Comparison of ENCODE assay signal across 10 mouse cellular contexts in the genomic region with DNA sequence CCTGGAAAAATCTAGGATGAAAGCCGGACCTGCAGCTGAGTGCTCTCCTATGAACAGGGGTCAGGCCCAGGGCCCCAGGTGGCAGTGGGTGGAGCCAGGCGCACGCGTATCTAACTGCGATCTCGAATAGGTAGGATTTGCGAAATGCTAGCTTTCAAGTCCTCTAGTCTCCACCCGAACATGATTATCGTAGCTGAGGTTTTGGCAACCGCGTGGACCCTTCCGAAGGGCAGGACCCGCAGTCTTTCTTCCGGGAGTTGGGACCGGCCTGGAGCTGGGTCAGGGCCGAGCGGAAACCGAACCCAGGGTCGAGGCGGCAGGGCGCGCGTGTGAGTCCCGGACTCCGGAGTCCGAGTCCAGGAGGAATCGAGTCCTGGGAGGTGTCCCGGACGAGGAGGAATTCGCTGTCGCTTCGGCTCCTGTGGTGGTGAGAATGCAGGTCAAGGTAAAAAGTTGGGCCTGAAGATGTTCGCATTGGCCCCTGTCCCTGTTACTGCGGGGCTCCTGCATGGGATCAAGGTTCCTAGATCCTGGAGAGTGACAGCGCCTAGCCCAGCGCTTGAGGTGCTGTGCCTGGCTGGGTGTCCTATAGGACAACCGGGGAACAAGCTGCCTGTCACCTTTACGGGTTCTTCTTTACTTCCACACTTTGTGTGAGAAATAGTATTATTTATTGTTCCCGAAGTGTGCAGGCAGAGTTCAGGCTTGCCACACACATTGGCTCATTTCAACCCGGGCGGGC. TPM values are rescaled to one million over a fixed set of nuclear protein-coding genes. Genes with fewer than 3 reads are reported as not detected.
DNase-seq lines count a peak whose midpoint lies in the region; ATAC-seq and TF ChIP-seq lines count a peak whose summit lies in the region.
"Had no signal": no experiment of that assay in that cellular context is flagged by ENCODE, and none has a peak within 500 bp of the region (broad histone marks: within the 10 kb centered on the region; RNA-seq: fewer than 3 reads in every experiment).

A gene (plus strand): TSS at position 386 of the 742 bp plus-strand sequence.

- no peak for DNase-seq in heart, adult 18-20 months
- DNase-seq in embryonic facial prominence, embryonic 14.5 days (ENCODE audit: low spot score), result no peak
- peak; percentile 18 for DNase-seq in liver, postnatal 0 days
- DNase-seq in retina, embryonic 14.5 days (ENCODE audit: low spot score), result peak; percentile 29
- no peak for DNase-seq in frontal cortex, adult 2 months (ENCODE audit: extremely low spot score in 1 of 2, low spot score in 1 of 2)
- no peak for DNase-seq in left cerebral cortex, postnatal 25 days (ENCODE audit: low spot score in 2 of 2)

- no peaks in the 10 kb centered on the region for H3K9me3 ChIP-seq in heart, embryonic 11.5 days (replicated peaks; ENCODE audit: control insufficient read depth, low read length)
- no peaks in the 10 kb centered on the region for H3K9me3 ChIP-seq in embryonic facial prominence, embryonic 14.5 days (ENCODE audit: control insufficient read depth, low read length)
- no peaks in the 10 kb centered on the region for H3K9me3 ChIP-seq in intestine, postnatal 0 days (ENCODE audit: control insufficient read depth)
- no peaks in the 10 kb centered on the region for H3K9me3 ChIP-seq in liver, postnatal 0 days (ENCODE audit: low read length)

- H3K36me3 ChIP-seq in heart, embryonic 11.5 days (ENCODE audit: control insufficient read depth, insufficient read depth, low read length), result no peaks in the 10 kb centered on the region
- no peaks in the 10 kb centered on the region for H3K36me3 ChIP-seq in embryonic facial prominence, embryonic 14.5 days (ENCODE audit: control insufficient read depth, insufficient read depth, low read length)
- no peaks in the 10 kb centered on the region for H3K36me3 ChIP-seq in intestine, postnatal 0 days (ENCODE audit: control insufficient read depth, insufficient read depth)
- H3K36me3 ChIP-seq in liver, postnatal 0 days (replicated peaks; ENCODE audit: insufficient read depth, low read length), result no peaks in the 10 kb centered on the region

- peak within 1 kb of the TSS; percentile 73 for H3K4me2 ChIP-seq in heart, embryonic 11.5 days
- H3K4me2 ChIP-seq in embryonic facial prominence, embryonic 14.5 days (ENCODE audit: low read depth, low read length), result peak within 1 kb of the TSS; percentile 73
- H3K4me2 ChIP-seq in intestine, postnatal 0 days (replicated peaks; ENCODE audit: low read depth), result peak within 1 kb of the TSS; percentile 65
- H3K4me2 ChIP-seq in liver, postnatal 0 days (ENCODE audit: low read depth, low read length), result peak within 1 kb of the TSS; percentile 74

- no peaks in the 10 kb centered on the region for H3K4me1 ChIP-seq in heart, embryonic 11.5 days (ENCODE audit: control insufficient read depth, insufficient read depth, low read length)
- H3K4me1 ChIP-seq in embryonic facial prominence, embryonic 14.5 days (ENCODE audit: control insufficient read depth, insufficient read depth, low read length), result no peaks in the 10 kb centered on the region
- no peaks in the 10 kb centered on the region for H3K4me1 ChIP-seq in intestine, postnatal 0 days (replicated peaks; ENCODE audit: control insufficient read depth, insufficient read depth, low read length)
- no peaks in the 10 kb centered on the region for H3K4me1 ChIP-seq in liver, postnatal 0 days (ENCODE audit: insufficient read depth)

- 0 out of 2 replicates have a peak within 1 kb of the TSS, but pooled peaks have one; percentile 17 for H3K9ac ChIP-seq in heart, embryonic 11.5 days (ENCODE audit: low read depth, low read length)
- H3K9ac ChIP-seq in embryonic facial prominence, embryonic 14.5 days (ENCODE audit: low read depth, low read length), result peak within 1 kb of the TSS; percentile 57
- no peak within 1 kb of the TSS for H3K9ac ChIP-seq in intestine, postnatal 0 days (ENCODE audit: low read depth, low read length)
- no peak within 1 kb of the TSS for H3K9ac ChIP-seq in liver, postnatal 0 days (replicated peaks)

- intact Hi-C loops in left cerebral cortex, postnatal 25 days (cut with DNase I), result no loop called here

- peaks cover 13% of the 10 kb centered on the region; the same call in 1 of the 2 replicates for H3K27me3 ChIP-seq in heart, embryonic 11.5 days (ENCODE audit: control insufficient read depth, insufficient read depth, low read length)
- H3K27me3 ChIP-seq in embryonic facial prominence, embryonic 14.5 days (replicated peaks; ENCODE audit: control insufficient read depth, insufficient read depth, low read length), result 0 out of 2 replicates have a peak, but pooled peaks cover 12% of the 10 kb centered on the region
- H3K27me3 ChIP-seq in intestine, postnatal 0 days (replicated peaks; ENCODE audit: control insufficient read depth, insufficient read depth, low read length), result no peaks in the 10 kb centered on the region
- H3K27me3 ChIP-seq in liver, postnatal 0 days (ENCODE audit: insufficient read depth, low read length), result 0 out of 2 replicates have a peak, but pooled peaks cover 3% of the 10 kb centered on the region
- H3K27me3 ChIP-seq: Patski had no signal

- TF ChIP-seq EP300 in liver, postnatal 0 days (IDR thresholded peaks at IDR 0.05; ENCODE audit: low read depth), result no peak

- no peak for TF ChIP-seq CTCF in intestine, postnatal 0 days (IDR thresholded peaks at IDR 0.05; ENCODE audit: low read depth)
- no peak for TF ChIP-seq CTCF in liver, postnatal 0 days (IDR thresholded peaks at IDR 0.05; ENCODE audit: low read depth)

- WGBS in heart, embryonic 11.5 days (ENCODE audit: insufficient replicate concordance), result 5% methylated on average over 41 of the region's 41 CpGs
- 7% methylated on average over 40 of the region's 41 CpGs for WGBS in embryonic facial prominence, embryonic 14.5 days
- WGBS in intestine, postnatal 0 days, result 5% methylated on average over 41 of the region's 41 CpGs
- 5% methylated on average over 41 of the region's 41 CpGs for WGBS in liver, postnatal 0 days (ENCODE audit: insufficient replicate concordance)

- H3K4me3 ChIP-seq in heart, embryonic 11.5 days (ENCODE audit: low read depth, low read length), result peak within 1 kb of the TSS; percentile 47
- peak within 1 kb of the TSS; percentile 43 for H3K4me3 ChIP-seq in embryonic facial prominence, embryonic 14.5 days (ENCODE audit: low read depth, low read length)
- H3K4me3 ChIP-seq in intestine, postnatal 0 days (ENCODE audit: low read depth, low read length), result peak within 1 kb of the TSS; percentile 35
- peak within 1 kb of the TSS; percentile 38 for H3K4me3 ChIP-seq in liver, postnatal 0 days (ENCODE audit: low read depth, low read length)

- no peak for ATAC-seq in heart, embryonic 11.5 days (replicated peaks; ENCODE audit: insufficient number of reproducible peaks, low FRiP score, low TSS enrichment)
- no peak for ATAC-seq in embryonic facial prominence, embryonic 14.5 days (ENCODE audit: low read depth)
- peak; percentile 22; the same call in 1 of the 2 replicates for ATAC-seq in intestine, postnatal 0 days
- peak; percentile 49; the same call in 1 of the 2 replicates for ATAC-seq in liver, postnatal 0 days
- ATAC-seq: Patski had no signal

- no peak within 1 kb of the TSS for H3K27ac ChIP-seq in heart, embryonic 11.5 days (ENCODE audit: low read depth, low read length)
- no peak within 1 kb of the TSS for H3K27ac ChIP-seq in embryonic facial prominence, embryonic 14.5 days (replicated peaks; ENCODE audit: low read depth, low read length)
- no peak within 1 kb of the TSS for H3K27ac ChIP-seq in intestine, postnatal 0 days (ENCODE audit: low read depth, low read length)
- H3K27ac ChIP-seq in liver, postnatal 0 days (ENCODE audit: low read depth), result no peak within 1 kb of the TSS
- H3K27ac ChIP-seq: macrophage had no signal

RNA-seq across cellular contexts. Expression of the gene that starts here (rescaled TPM):
- 0.07 and 0.31 TPM in 2 replicates for polyA plus RNA-seq in heart, embryonic 11.5 days (2014; fragmentation: Nextera tagmentation; extraction: Ambion mirVana)
- total RNA-seq in heart, adult 18-20 months (2021), result under 1 TPM; 0.12 to 0.18 TPM
- 0.35 and 0.48 TPM in 2 replicates for polyA plus RNA-seq in embryonic facial prominence, embryonic 14.5 days (2014; fragmentation: Nextera tagmentation; extraction: Ambion mirVana)
- 0.07 and 0.08 TPM in 2 replicates for polyA plus RNA-seq in intestine, postnatal 0 days (2015; fragmentation: Nextera tagmentation; extraction: Ambion mirVana)
- 0.04 and 0.05 TPM in 2 replicates for polyA plus RNA-seq in liver, postnatal 0 days (2015; fragmentation: Nextera tagmentation; extraction: Ambion mirVana)
- 0.30 and 0.32 TPM in 2 replicates for polyA plus RNA-seq in frontal cortex, adult 2 months (2012; rRNA removed)
- total RNA-seq in left cerebral cortex, postnatal 25 days (2021), result under 1 TPM; 0.48 to 0.50 TPM
- polyA plus RNA-seq: macrophage had no signal

Comparison
In these comparisons a context has a peak if more than half of its experiments do, and no peak if none do; other contexts are left out.
1. Peak in ATAC-seq, H3K4me3 ChIP-seq and H3K4me2 ChIP-seq in intestine, postnatal 0 days; RNA of the gene not detected or under 1 TPM.
2. Peak in DNase-seq, ATAC-seq, H3K4me3 ChIP-seq and H3K4me2 ChIP-seq in liver, postnatal 0 days; RNA of the gene not detected or under 1 TPM.
3. H3K9ac ChIP-seq: peak in heart, embryonic 11.5 days (single experiment) and embryonic facial prominence, embryonic 14.5 days (single experiment); none in intestine, postnatal 0 days (single experiment) and liver, postnatal 0 days (single experiment).
4. Peak in every context shown above with its lines, with median percentiles within 50 percentile points of each other: H3K4me2 ChIP-seq and H3K4me3 ChIP-seq.